Mouse (Mus musculus) stomach, embryonic 14.5 days (tissue): ENCODE measurements around the gene Cxcr2. TPM values are rescaled to one million over a fixed set of nuclear protein-coding genes. Genes with fewer than 3 reads are reported as not detected.
A peak's percentile ranks its signal among the peaks of the same experiment; 100 is the strongest.
"Not testable (repeated sequence)": the region's sequence is repeated elsewhere in the genome, so short reads cannot be mapped to it uniquely, and the experiment has no call there.

Source experiments
- ATAC-seq: fragments of 200-750 bp; cut with Nextera tagmentation; 2 replicates; pipeline ENCODE4 v1.8.0; 2017; ENCODE audit warnings: low read depth, moderate TSS enrichment; ENCODE audit not compliant: insufficient number of reproducible peaks, insufficient read depth, low FRiP score
- H3K27ac ChIP-seq: fragments of 300-500 bp; sonication (generic); 2 replicates; pipeline ENCODE4 v1.5.1; 2014; ENCODE audit warnings: mild to moderate bottlenecking, low read length, moderate library complexity, mixed read lengths
- H3K27me3 ChIP-seq: fragments of 300-500 bp; sonication (generic); 2 replicates; pipeline ENCODE4 v1.6.1; 2014; ENCODE audit warnings: low read length, control low read depth, mixed read lengths; ENCODE audit not compliant: control insufficient read depth, insufficient read depth
- H3K36me3 ChIP-seq: fragments of 300-500 bp; sonication (generic); 2 replicates; pipeline ENCODE4 v1.6.1; 2014; ENCODE audit warnings: mild to moderate bottlenecking, control low read depth, low read length, moderate library complexity, mixed read lengths; ENCODE audit not compliant: control insufficient read depth, insufficient read depth
- H3K4me1 ChIP-seq: fragments of 300-500 bp; sonication (generic); 2 replicates; pipeline ENCODE4 v1.6.1; 2014; ENCODE audit warnings: low read length, control low read depth, mixed read lengths; ENCODE audit not compliant: control insufficient read depth, insufficient read depth
- H3K4me2 ChIP-seq: fragments of 300-500 bp; sonication (generic); replicated peaks from 2 replicates; pipeline ENCODE4 v1.6.1; 2014; ENCODE audit warnings: low read depth, low read length, control low read depth
- H3K4me3 ChIP-seq: fragments of 300-500 bp; sonication (generic); 2 replicates; pipeline ENCODE4 v1.5.1; 2014; ENCODE audit warnings: low read depth, low read length, control low read depth
- H3K9ac ChIP-seq: fragments of 300-500 bp; sonication (generic); replicated peaks from 2 replicates; pipeline ENCODE4 v1.6.1; 2014; ENCODE audit warnings: low read depth, mild to moderate bottlenecking, control low read depth, low read length, moderate library complexity, mixed read lengths
- H3K9me3 ChIP-seq: fragments of 300-500 bp; sonication (generic); 2 replicates; pipeline ENCODE4 v1.6.1; 2016; ENCODE audit warnings: low read depth, low read length, control low read depth; ENCODE audit not compliant: control insufficient read depth
- WGBS: fragments of 180-500 bp; shearing (Covaris S2); extraction: QIAGEN DNeasy Blood & Tissue Kit; methylation state at CpG from one replicate; pipeline ENCODE4 v1.1.7; 2014; 5-methylcytosine and 5-hydroxymethylcytosine counted together
- polyA plus RNA-seq: library from polyadenylated mRNA; unstranded; fragments of >200 nt; fragmentation: Nextera tagmentation; extraction: Ambion mirVana; gene quantifications from 2 replicates; pipeline ENCODE4 v1.2.1, GENCODE M21; 2014

The Cxcr2 gene
- polyA plus RNA-seq, 1 experiment from 2014 or later: 0.07 TPM

GRCm38 (mm10) chr1:74151091-74151490 is 2.7 kb upstream of the Cxcr2 start:
- Histone ChIP-seq H3K4me3 (no peak overlapping the region), H3K27me3 (no peaks in the 10 kb centered on the region), H3K4me2 (no peak overlapping the region), H3K36me3 (no peaks in the 10 kb centered on the region), H3K9ac (no peak overlapping the region), H3K4me1 (no peaks in the 10 kb centered on the region), H3K9me3 (no peaks in the 10 kb centered on the region), H3K27ac (no peak overlapping the region)
- no peak for ATAC-seq
- 65% methylated on average over 3 of the region's 3 CpGs for WGBS

DNA sequence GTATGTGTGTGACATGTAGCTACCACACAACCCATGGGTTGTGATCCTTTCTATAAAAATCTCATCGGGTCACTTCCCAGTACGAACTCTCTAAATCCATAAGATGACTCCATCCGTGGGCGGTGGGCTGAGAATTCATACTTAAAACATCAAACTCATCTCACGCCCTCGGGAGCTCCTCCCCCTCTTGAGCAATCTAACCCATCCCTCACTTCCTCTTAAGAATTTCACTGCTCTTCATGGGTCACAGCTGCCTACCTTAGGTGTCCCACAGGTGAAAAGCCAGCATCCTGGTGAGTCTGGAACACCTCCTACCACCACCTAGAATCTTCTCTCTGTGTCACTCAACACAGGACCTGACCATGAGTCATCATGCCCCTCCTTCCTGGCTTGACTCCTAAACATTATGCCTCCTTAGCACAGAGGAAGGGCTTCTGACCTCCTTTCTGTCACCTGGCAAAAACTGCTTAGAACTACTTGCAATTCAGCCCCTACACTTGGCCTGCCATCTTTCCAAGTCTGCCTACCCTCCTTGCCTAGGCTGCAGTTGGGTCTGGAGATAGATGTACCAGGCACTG is 1.7 kb downstream of the Cxcr2 start:
- H3K9me3 ChIP-seq: no peaks in the 10 kb centered on the region
- H3K9ac ChIP-seq: no peak overlapping the region
- no peak overlapping the region for H3K27ac ChIP-seq
- H3K27me3 ChIP-seq: no peaks in the 10 kb centered on the region
- no peak overlapping the region for H3K4me2 ChIP-seq
- H3K36me3 ChIP-seq: no peaks in the 10 kb centered on the region
- 0 out of 2 replicates have a peak, but pooled peaks cover 3% of the 10 kb centered on the region for H3K4me1 ChIP-seq
- WGBS: 80% methylated on average over 6 of the region's 6 CpGs
- no peak overlapping the region for H3K4me3 ChIP-seq
- ATAC-seq: no peak

DNA sequence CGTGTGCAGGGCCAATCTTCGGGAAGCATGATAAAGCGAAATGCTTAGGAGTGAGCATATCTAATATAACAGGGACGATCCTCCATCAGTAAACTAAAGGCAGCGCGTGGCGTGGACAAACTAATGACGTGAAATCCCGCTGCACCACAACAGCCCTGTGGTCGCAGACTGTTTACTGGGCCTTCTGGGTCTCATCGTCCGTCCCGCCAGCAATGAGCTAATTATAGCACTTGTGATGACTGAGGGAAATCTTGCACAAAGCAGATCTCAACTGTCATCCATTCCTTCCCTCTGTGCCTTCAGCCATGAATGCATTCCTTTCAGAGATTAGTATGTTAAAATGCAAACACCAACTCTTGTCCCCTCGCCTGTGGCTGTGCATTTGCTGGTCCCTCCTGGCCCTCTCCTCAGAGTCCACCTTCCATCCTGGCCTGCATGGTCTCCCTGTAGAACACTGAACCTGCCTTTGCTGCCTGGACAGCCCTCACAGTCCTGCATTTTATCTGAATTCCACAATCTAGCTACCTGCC is 2.7 kb downstream of the Cxcr2 start:
- H3K36me3 ChIP-seq: no peaks in the 10 kb centered on the region
- ATAC-seq: no peak
- H3K4me2 ChIP-seq: no peak overlapping the region
- H3K9ac ChIP-seq: no peak overlapping the region
- H3K27ac ChIP-seq: no peak overlapping the region
- H3K27me3 ChIP-seq: no peaks in the 10 kb centered on the region
- no peak overlapping the region for H3K4me3 ChIP-seq
- 71% methylated on average over 14 of the region's 14 CpGs for WGBS
- H3K4me1 ChIP-seq: 0 out of 2 replicates have a peak, but pooled peaks cover 3% of the 10 kb centered on the region
- H3K9me3 ChIP-seq: no peaks in the 10 kb centered on the region

DNA sequence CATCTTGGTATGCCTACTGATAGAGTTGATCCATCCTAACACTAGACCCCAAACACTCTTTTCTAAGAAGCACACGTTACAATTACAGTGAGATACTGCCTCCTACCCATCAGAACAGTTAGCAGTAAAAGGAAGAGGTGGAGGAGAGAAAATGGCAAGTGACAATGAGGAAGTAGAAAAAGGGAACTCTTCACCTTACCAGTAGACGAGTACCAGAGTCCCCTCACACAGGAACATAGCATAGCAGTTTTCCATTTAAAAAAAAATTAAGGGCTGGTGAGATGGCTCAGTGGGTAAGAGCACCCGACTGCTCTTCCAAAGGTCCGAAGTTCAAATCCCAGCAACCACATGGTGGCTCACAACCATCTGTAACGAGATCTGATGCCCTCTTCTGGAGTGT is 5.8 kb downstream of the Cxcr2 start:
- not testable (repeated sequence) for H3K27me3 ChIP-seq, H3K4me2 ChIP-seq, H3K27ac ChIP-seq, H3K36me3 ChIP-seq, H3K4me1 ChIP-seq, H3K9me3 ChIP-seq, ATAC-seq, H3K9ac ChIP-seq, H3K4me3 ChIP-seq
- WGBS: 82% methylated on average over 4 of the region's 5 CpGs

GRCm38 (mm10) chr1:74160036-74160435 is 6.2 kb downstream of the Cxcr2 start:
- ATAC-seq: no peak
- H3K27ac ChIP-seq: no peak overlapping the region
- H3K36me3 ChIP-seq: no peaks in the 10 kb centered on the region
- 0 out of 2 replicates have a peak, but pooled peaks cover 3% of the 10 kb centered on the region for H3K4me1 ChIP-seq
- H3K9me3 ChIP-seq: no peaks in the 10 kb centered on the region
- 46% methylated on average over 2 of the region's 2 CpGs for WGBS
- no peak overlapping the region for H3K4me2 ChIP-seq
- H3K27me3 ChIP-seq: no peaks in the 10 kb centered on the region
- H3K9ac ChIP-seq: no peak overlapping the region
- H3K4me3 ChIP-seq: no peak overlapping the region

DNA sequence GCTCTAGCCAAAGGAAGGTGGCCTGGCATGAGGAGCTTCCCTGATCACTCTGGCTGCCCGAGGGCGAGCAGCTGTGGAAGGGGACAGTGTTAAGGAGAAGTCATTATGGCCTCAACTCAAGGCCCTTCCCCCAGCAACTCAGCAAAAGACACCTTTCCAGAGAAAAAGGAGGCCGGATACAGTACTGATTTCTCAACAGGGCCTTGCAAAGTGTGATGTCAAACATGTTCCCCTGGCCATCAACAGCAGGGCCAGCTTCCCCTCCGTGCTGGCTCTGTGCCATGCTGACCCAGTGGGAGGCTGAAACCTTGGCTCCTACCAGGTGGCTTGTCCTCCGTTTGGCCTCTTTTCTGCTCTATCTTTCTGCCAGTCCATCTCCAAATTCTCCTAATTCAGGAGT is 13.3 kb downstream of the Cxcr2 start:
- H3K9ac ChIP-seq: no peak overlapping the region
- WGBS: 76% methylated on average over 5 of the region's 5 CpGs
- no peak overlapping the region for H3K27ac ChIP-seq
- H3K4me1 ChIP-seq: no peaks in the 10 kb centered on the region
- H3K9me3 ChIP-seq: no peaks in the 10 kb centered on the region
- no peak for ATAC-seq
- no peak overlapping the region for H3K4me2 ChIP-seq
- no peaks in the 10 kb centered on the region for H3K27me3 ChIP-seq
- no peaks in the 10 kb centered on the region for H3K36me3 ChIP-seq
- H3K4me3 ChIP-seq: no peak overlapping the region

DNA sequence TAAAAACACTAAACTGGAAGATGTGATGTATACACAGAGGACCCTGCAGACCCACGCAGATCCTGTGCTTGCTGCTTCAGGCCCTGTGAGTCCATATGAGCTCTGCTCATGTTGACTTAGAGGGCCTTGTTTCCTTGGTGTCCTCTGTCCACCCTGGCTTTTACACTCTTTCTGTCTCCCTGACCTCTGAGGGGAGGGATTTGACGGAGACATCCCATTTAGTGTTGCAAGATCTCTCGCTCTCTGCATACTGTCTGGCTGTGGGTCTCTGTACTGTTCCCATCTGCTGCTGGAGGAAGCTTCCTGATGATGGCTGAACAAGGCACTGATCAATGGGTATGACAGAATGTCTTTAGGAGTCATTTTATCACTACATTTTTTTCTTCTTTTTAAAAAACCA is 15.9 kb downstream of the Cxcr2 start:
- no peak overlapping the region for H3K4me2 ChIP-seq
- H3K4me3 ChIP-seq: no peak overlapping the region
- no peak overlapping the region for H3K9ac ChIP-seq
- no peak for ATAC-seq
- H3K4me1 ChIP-seq: no peaks in the 10 kb centered on the region
- H3K27me3 ChIP-seq: no peaks in the 10 kb centered on the region
- H3K27ac ChIP-seq: no peak overlapping the region
- no peaks in the 10 kb centered on the region for H3K9me3 ChIP-seq
- no peaks in the 10 kb centered on the region for H3K36me3 ChIP-seq
- 82% methylated on average over 3 of the region's 3 CpGs for WGBS

GRCm38 (mm10) chr1:74172722-74173121 is 18.9 kb downstream of the Cxcr2 start:
- Histone ChIP-seq H3K4me3 (no peak overlapping the region), H3K27ac (no peak overlapping the region), H3K9me3 (no peaks in the 10 kb centered on the region), H3K4me1 (peaks cover 4% of the 10 kb centered on the region; the same call in 1 of the 2 replicates), H3K9ac (no peak overlapping the region), H3K27me3 (no peaks in the 10 kb centered on the region), H3K4me2 (no peak overlapping the region), H3K36me3 (no peaks in the 10 kb centered on the region)
- WGBS: 76% methylated on average over 3 of the region's 3 CpGs
- ATAC-seq: no peak

GRCm38 (mm10) chr1:74175731-74176130 is 21.9 kb downstream of the Cxcr2 start:
- Histone ChIP-seq H3K9ac (no peak overlapping the region), H3K4me3 (no peak overlapping the region), H3K36me3 (no peaks in the 10 kb centered on the region), H3K27me3 (no peaks in the 10 kb centered on the region), H3K4me2 (no peak overlapping the region), H3K9me3 (no peaks in the 10 kb centered on the region), H3K4me1 (peaks cover 16% of the 10 kb centered on the region), H3K27ac (no peak overlapping the region; the same call in 1 of the 2 replicates)
- peak; percentile 49; the same call in 1 of the 2 replicates for ATAC-seq
- WGBS: 41% methylated on average over 4 of the region's 4 CpGs
